Mouse (Mus musculus) heart, embryonic 11.5 days (tissue): Measurements from ENCODE around the gene Prdm16. TPM values are rescaled to one million over a fixed set of nuclear protein-coding genes. Genes with fewer than 3 reads are reported as not detected.

Source experiments
- ATAC-seq: fragments of 200-750 bp; cut with Nextera tagmentation; replicated peaks from 2 replicates; pipeline ENCODE4 v1.8.0; 2017; ENCODE audit warnings: moderate library complexity; ENCODE audit not compliant: insufficient number of reproducible peaks, low FRiP score, low TSS enrichment
- H3K27ac ChIP-seq: fragments of 300-500 bp; sonication (generic); 2 replicates; pipeline ENCODE4 v1.5.1; 2014; ENCODE audit warnings: mild to moderate bottlenecking, low read depth, low read length
- H3K27me3 ChIP-seq: fragments of 300-500 bp; sonication (generic); 2 replicates; pipeline ENCODE4 v1.6.1; 2014; ENCODE audit warnings: mild to moderate bottlenecking, low read length, mixed read lengths; ENCODE audit not compliant: control insufficient read depth, insufficient read depth
- H3K36me3 ChIP-seq: fragments of 300-500 bp; sonication (generic); 2 replicates; pipeline ENCODE4 v1.6.1; 2014; ENCODE audit warnings: mild to moderate bottlenecking, low read length, moderate library complexity, mixed read lengths; ENCODE audit not compliant: control insufficient read depth, insufficient read depth
- H3K4me1 ChIP-seq: fragments of 300-500 bp; sonication (generic); 2 replicates; pipeline ENCODE4 v1.6.1; 2014; ENCODE audit warnings: low read length; ENCODE audit not compliant: control insufficient read depth, insufficient read depth
- H3K4me2 ChIP-seq: fragments of 300-500 bp; sonication (generic); 2 replicates; pipeline ENCODE4 v1.6.1; 2014; ENCODE audit warnings: mild to moderate bottlenecking, moderate library complexity
- H3K4me3 ChIP-seq: fragments of 300-500 bp; sonication (generic); 2 replicates; pipeline ENCODE4 v1.5.1; 2014; ENCODE audit warnings: low read depth, low read length
- H3K9ac ChIP-seq: fragments of 300-500 bp; sonication (generic); 2 replicates; pipeline ENCODE4 v1.6.1; 2014; ENCODE audit warnings: mild to moderate bottlenecking, low read depth, low read length, moderate library complexity
- H3K9me3 ChIP-seq: fragments of 300-500 bp; sonication (generic); replicated peaks from 2 replicates; pipeline ENCODE4 v1.6.1; 2016; ENCODE audit warnings: low read length; ENCODE audit not compliant: control insufficient read depth
- WGBS: fragments of 180-500 bp; shearing (Covaris S2); extraction: QIAGEN DNeasy Blood & Tissue Kit; methylation state at CpG from one replicate; pipeline ENCODE4 v1.1.7; 2014; ENCODE audit not compliant: insufficient replicate concordance; 5-methylcytosine and 5-hydroxymethylcytosine counted together
- polyA plus RNA-seq: library from polyadenylated mRNA; unstranded; fragments of >200 nt; fragmentation: Nextera tagmentation; extraction: Ambion mirVana; gene quantifications from 2 replicates; pipeline ENCODE4 v1.2.1, GENCODE M21; 2014

The Prdm16 gene
- polyA plus RNA-seq, 1 experiment from 2014 or later, result 14.2 TPM

DNA sequence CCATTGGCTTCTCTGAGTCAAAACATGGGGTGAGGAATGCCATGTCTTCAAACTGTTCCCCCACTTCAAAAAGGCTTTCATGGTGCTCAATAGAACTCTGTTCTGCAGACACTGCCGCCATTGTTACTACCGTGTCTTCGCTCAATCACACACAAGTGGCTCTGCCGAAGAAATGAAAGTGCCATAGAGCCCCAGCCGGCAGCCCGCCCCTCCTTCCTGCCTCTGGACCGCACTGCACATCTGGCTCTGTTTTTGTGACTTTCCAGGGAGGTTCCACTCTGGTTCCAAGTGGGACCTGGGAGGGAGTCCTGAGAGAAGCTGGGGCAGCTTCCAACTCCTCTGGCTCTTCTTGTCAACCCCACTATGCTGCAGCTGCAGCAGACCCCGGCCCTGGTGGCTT, 251.5 kb downstream of the Prdm16 start:
- Histone ChIP-seq H3K4me3 (no peak overlapping the region), H3K27me3 (peaks cover 36% of the 10 kb centered on the region), H3K27ac (no peak overlapping the region), H3K9me3 (no peaks in the 10 kb centered on the region), H3K4me2 (no peak overlapping the region), H3K9ac (no peak overlapping the region), H3K4me1 (peaks cover 11% of the 10 kb centered on the region), H3K36me3 (no peaks in the 10 kb centered on the region)
- 62% methylated on average over 8 of the region's 8 CpGs for WGBS
- no peak for ATAC-seq

DNA sequence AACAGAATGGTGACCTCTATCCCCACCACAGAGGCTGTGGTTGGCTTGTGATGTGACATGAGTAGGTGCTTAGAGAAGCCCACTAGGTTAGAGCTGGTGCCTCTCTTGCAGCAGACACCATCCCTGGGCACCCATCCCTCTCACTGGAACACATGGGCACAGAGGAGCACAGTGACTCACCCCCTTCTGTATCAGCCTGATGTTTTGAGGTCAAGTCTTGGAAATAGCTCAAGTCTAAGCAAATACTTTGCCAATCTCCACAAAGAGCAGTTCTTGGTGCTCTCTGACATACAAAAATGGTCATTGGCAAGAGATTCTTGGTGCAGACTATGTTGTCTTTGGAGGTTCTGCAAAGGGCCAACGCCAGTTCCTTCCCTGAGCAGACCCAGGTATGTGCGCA, 257.8 kb downstream of the Prdm16 start:
- H3K9me3 ChIP-seq, result no peaks in the 10 kb centered on the region
- peaks cover 18% of the 10 kb centered on the region for H3K27me3 ChIP-seq
- no peak for ATAC-seq
- H3K4me1 ChIP-seq, result no peaks in the 10 kb centered on the region
- H3K4me2 ChIP-seq, result no peak overlapping the region
- H3K27ac ChIP-seq, result no peak overlapping the region
- H3K36me3 ChIP-seq, result no peaks in the 10 kb centered on the region
- H3K9ac ChIP-seq, result no peak overlapping the region
- WGBS, result 86% methylated on average over 2 of the region's 2 CpGs
- no peak overlapping the region for H3K4me3 ChIP-seq

DNA sequence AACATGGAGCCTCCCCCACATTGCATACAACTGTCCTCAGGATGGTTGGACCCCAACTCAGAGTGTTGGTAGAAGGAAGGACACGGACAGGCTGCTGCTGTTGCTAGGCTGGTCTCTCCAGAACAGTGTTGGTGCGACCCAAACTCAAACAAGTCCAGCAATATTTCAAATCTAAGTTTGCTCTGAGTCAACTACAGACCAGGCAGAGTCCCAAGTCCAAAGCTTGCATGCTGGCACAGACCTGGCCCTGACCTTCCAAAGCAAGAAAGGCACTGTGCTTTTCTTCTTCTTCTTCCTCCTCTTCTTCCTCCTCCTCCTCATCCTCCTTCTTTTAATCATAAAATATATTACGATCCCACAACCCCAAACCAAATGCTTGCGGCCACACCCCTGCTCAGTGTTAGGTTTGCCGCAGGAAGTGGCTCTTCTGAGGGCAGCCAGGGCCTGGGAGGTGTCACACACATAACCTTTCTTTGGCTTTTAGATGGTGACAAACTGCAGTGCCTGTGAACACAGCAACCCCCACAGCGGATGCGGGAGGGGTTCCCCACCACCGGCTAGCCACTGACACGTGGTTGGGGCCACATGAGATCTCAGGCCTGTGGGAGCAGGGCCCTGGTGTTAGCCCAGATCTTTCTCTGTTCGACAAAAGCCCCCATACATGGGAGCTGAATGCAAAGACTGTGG, 260.6 kb downstream of the Prdm16 start:
- H3K4me1 ChIP-seq, result peaks cover 6% of the 10 kb centered on the region
- H3K9me3 ChIP-seq, result no peaks in the 10 kb centered on the region
- H3K27me3 ChIP-seq, result peaks cover 9% of the 10 kb centered on the region
- no peaks in the 10 kb centered on the region for H3K36me3 ChIP-seq
- H3K4me2 ChIP-seq, result no peak overlapping the region
- WGBS, result 75% methylated on average over 10 of the region's 10 CpGs
- H3K4me3 ChIP-seq, result no peak overlapping the region
- no peak overlapping the region for H3K9ac ChIP-seq
- H3K27ac ChIP-seq, result no peak overlapping the region
- no peak for ATAC-seq

DNA sequence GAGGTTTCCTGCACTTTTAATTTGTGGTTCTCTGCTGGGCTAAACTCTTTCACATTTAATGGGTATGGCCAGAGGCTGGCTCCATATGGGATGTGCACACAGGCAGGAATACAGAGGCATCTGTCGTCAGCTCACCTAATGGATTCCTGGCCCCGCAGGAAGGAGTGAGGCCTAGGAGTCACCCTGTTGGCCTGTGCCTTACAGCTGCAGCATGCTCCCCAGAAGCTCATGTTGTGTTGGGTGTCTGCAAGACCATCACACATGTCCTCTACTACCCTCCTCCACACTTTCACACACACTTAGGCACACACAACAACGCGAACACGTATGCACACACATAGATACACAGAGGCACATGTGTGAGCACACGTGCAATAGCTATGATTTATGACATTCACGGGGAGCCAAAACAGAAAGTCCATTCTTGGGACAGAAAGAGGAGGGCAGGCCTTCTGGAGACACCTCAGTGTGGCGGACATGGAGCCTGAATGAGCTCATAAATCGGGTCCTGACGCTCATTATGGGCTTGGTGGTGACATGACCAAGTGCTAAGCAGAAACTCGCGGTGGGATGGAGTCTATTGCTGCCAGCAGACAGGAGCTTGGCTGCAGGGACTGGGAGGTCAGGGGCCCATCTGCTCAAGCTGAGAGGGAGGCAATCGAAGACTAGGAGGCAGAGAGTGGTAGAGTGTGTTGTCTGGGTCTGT, 265.0 kb downstream of the Prdm16 start:
- Histone ChIP-seq H3K4me1 (peaks cover 16% of the 10 kb centered on the region), H3K9me3 (no peaks in the 10 kb centered on the region), H3K4me3 (no peak overlapping the region), H3K4me2 (no peak overlapping the region), H3K27me3 (peaks cover 8% of the 10 kb centered on the region), H3K9ac (no peak overlapping the region), H3K36me3 (no peaks in the 10 kb centered on the region), H3K27ac (no peak overlapping the region)
- 59% methylated on average over 13 of the region's 13 CpGs for WGBS
- ATAC-seq, result no peak

DNA sequence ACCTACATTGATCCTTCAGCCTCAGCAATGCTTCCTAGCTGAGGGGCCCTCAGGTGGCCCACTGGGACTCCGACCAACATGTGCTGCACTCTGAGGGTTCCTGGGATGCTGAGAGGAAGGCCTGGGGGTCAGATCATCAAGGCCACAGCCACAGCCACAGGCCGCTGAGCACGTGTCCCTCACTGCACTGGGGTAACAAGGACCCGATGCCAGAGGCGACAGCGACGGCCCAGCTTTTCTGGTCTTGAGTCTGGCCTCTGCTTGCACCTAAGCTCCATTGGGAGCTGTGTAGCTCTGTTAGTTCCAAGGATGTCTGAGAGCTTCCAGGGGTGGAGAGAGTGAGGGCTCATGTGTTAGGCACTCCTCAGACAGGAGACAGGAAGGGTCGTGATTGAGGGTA, 265.8 kb downstream of the Prdm16 start:
- no peak overlapping the region for H3K4me3 ChIP-seq
- peaks cover 8% of the 10 kb centered on the region for H3K27me3 ChIP-seq
- no peak overlapping the region for H3K9ac ChIP-seq
- no peak for ATAC-seq
- no peaks in the 10 kb centered on the region for H3K36me3 ChIP-seq
- peaks cover 16% of the 10 kb centered on the region for H3K4me1 ChIP-seq
- H3K9me3 ChIP-seq, result no peaks in the 10 kb centered on the region
- H3K4me2 ChIP-seq, result no peak overlapping the region
- no peak overlapping the region for H3K27ac ChIP-seq
- WGBS, result 64% methylated on average over 8 of the region's 8 CpGs

DNA sequence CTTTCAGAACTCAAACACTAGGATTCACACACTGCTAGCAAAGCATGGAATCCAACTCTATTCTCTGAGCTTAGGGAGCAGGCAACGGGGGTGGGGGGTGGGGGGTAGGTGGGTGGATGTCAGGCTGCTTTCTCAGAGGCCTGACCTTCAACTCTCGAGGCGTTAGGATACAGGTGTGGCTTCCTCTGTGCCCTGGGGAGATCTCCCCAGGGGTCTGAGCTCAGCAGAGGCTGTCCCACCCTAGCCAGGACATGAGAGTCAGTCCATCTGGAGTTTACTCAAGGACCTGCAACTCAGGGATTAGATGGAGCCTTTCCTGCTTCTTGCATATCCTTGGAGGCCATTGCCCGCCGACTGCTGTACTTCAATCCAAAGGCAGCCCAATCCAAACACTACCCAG, 267.6 kb downstream of the Prdm16 start:
- Histone ChIP-seq H3K27ac (no peak overlapping the region), H3K27me3 (peaks cover 3% of the 10 kb centered on the region), H3K4me3 (no peak overlapping the region), H3K4me2 (no peak overlapping the region), H3K9me3 (no peaks in the 10 kb centered on the region), H3K9ac (no peak overlapping the region), H3K4me1 (peaks cover 16% of the 10 kb centered on the region), H3K36me3 (no peaks in the 10 kb centered on the region)
- 71% methylated on average over 5 of the region's 5 CpGs for WGBS
- ATAC-seq, result no peak

DNA sequence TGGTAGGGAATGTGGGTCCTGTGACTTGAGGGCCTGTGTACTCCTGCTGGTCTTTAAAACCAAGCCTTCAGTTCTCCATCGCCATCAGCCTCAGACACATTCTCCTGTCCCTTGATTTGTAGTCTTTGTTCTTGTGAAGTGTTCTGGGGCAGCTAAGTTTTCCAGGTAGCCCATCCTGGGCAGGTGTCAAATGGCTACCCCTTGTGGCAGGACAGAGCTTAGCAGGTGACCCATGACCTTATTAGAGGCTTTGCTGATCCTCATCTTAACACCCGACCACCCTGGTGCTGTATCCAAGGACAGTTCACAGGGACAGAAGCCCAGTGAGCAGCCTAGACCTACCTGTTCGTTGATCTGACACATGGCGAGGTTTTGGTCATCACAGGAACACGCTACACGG, 269.8 kb downstream of the Prdm16 start:
- Histone ChIP-seq H3K27me3 (peaks cover 9% of the 10 kb centered on the region), H3K4me2 (no peak overlapping the region), H3K9me3 (no peaks in the 10 kb centered on the region), H3K4me3 (no peak overlapping the region), H3K36me3 (no peaks in the 10 kb centered on the region), H3K27ac (no peak overlapping the region), H3K9ac (no peak overlapping the region), H3K4me1 (peaks cover 16% of the 10 kb centered on the region)
- ATAC-seq, result no peak
- WGBS, result 79% methylated on average over 6 of the region's 6 CpGs

DNA sequence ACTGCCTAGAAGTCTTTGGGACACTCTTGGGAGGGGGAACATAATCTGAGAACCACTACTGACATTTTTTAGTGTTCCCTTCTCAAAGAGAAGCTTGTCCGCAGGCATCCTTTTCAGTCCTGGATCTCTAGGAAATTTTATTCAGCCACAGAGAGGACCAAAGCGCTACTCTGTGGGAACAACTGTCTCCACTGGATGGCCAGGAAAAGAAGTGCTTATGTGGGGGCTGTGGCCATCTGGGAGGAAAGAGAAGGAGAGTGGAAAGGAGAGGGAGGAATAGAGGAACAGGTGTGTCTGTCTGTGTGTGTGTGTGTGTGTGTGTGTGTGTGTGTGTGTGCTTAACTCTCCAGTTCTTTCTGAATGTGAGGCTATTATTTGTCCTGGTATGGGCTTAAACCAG, 271.9 kb downstream of the Prdm16 start:
- H3K27ac ChIP-seq, result no peak overlapping the region
- H3K36me3 ChIP-seq, result no peaks in the 10 kb centered on the region
- H3K4me2 ChIP-seq, result no peak overlapping the region
- no peak overlapping the region for H3K4me3 ChIP-seq
- no peak overlapping the region for H3K9ac ChIP-seq
- peaks cover 12% of the 10 kb centered on the region for H3K4me1 ChIP-seq
- ATAC-seq, result no peak
- H3K27me3 ChIP-seq, result peaks cover 6% of the 10 kb centered on the region
- 86% methylated on average over 2 of the region's 2 CpGs for WGBS
- no peaks in the 10 kb centered on the region for H3K9me3 ChIP-seq

DNA sequence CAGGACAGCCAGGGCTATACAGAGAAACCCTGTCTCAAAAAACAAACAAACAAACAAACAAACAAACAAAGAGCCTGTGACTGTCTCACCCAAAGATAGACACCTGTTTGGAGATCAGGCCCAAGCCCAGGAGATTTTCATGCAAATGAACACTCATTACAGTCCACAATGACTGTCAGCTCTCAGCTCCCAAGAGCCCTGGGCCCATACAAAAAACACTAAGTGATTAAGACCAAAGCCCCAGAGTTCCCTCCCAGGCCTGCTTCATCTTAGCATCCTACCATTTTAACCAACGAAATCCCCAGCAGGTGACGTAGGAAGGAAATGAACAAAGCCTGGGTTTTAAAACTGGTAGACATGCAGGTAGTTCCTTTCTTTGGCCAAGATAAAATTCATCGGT, 275.8 kb downstream of the Prdm16 start:
- Histone ChIP-seq H3K4me2 (no peak overlapping the region), H3K9me3 (no peaks in the 10 kb centered on the region), H3K4me1 (peaks cover 17% of the 10 kb centered on the region), H3K9ac (no peak overlapping the region), H3K36me3 (no peaks in the 10 kb centered on the region), H3K27ac (no peak overlapping the region), H3K27me3 (peaks cover 6% of the 10 kb centered on the region), H3K4me3 (no peak overlapping the region)
- no peak for ATAC-seq
- WGBS, result 87% methylated on average over 3 of the region's 3 CpGs
